Mouse (Mus musculus): ENCODE measurements at regions not wholly inside any gene's neighbourhood (a gene's known extent, or its start where the extent isn't known, plus 50 kb on each side); places are given as distances from the start of the nearest gene placed in this dataset.

- Histone ChIP-seq H3K9ac (ENCODE audit: low read length) (no peak overlapping the region), H3K4me3 (ENCODE audit: low read depth, low read length) (no peak overlapping the region), H3K27me3 (ENCODE audit: control insufficient read depth, insufficient read depth, low read length) (no peaks in the 10 kb centered on the region), H3K4me1 (ENCODE audit: control insufficient read depth, insufficient read depth, low read length) (peaks cover 19% of the 10 kb centered on the region), H3K4me2 (ENCODE audit: low read depth, severe bottlenecking) (no peak overlapping the region), H3K36me3 (ENCODE audit: control insufficient read depth, insufficient read depth, low read length) (no peaks in the 10 kb centered on the region), H3K27ac (replicated peaks; ENCODE audit: low read depth, low read length) (no peak overlapping the region), H3K9me3 (ENCODE audit: control insufficient read depth, low read length) (no peaks in the 10 kb centered on the region)
- WGBS = 49% methylated on average over 3 of the region's 3 CpGs
- DNase-seq (ENCODE audit: low spot score) = no peak
- no peak for ATAC-seq (ENCODE audit: insufficient number of reproducible peaks, low FRiP score, low TSS enrichment, low read depth)
Measured at GRCm38 (mm10) chr8:25366181-25366580, 542.0 kb upstream of the Adam5 start.

- Histone ChIP-seq H3K36me3 (ENCODE audit: control insufficient read depth, insufficient read depth, low read length) (no peaks in the 10 kb centered on the region), H3K27ac (replicated peaks; ENCODE audit: low read depth, low read length) (no peak overlapping the region), H3K9me3 (ENCODE audit: control insufficient read depth, low read length) (no peaks in the 10 kb centered on the region), H3K27me3 (ENCODE audit: control insufficient read depth, insufficient read depth, low read length) (no peaks in the 10 kb centered on the region), H3K4me3 (ENCODE audit: low read depth, low read length) (no peak overlapping the region), H3K4me1 (ENCODE audit: control insufficient read depth, insufficient read depth, low read length) (peaks cover 4% of the 10 kb centered on the region; the same call in 1 of the 2 replicates), H3K9ac (ENCODE audit: low read length) (no peak overlapping the region), H3K4me2 (ENCODE audit: low read depth, severe bottlenecking) (no peak overlapping the region)
- no peak for DNase-seq (ENCODE audit: low spot score)
- 55% methylated on average over 9 of the region's 9 CpGs for WGBS
- ATAC-seq (ENCODE audit: insufficient number of reproducible peaks, low FRiP score, low TSS enrichment, low read depth) = no peak
Measured at GRCm38 (mm10) chr8:25362656-25363055, 538.5 kb upstream of the Adam5 start.

GRCm38 (mm10) chr8:25362146-25362545, 538.0 kb upstream of the Adam5 start:
- ATAC-seq (ENCODE audit: insufficient number of reproducible peaks, low FRiP score, low TSS enrichment, low read depth) (no peak), DNase-seq (ENCODE audit: low spot score) (no peak)
- H3K9ac ChIP-seq (ENCODE audit: low read length) = no peak overlapping the region
- H3K9me3 ChIP-seq (ENCODE audit: control insufficient read depth, low read length) = no peaks in the 10 kb centered on the region
- no peak overlapping the region for H3K27ac ChIP-seq (replicated peaks; ENCODE audit: low read depth, low read length)
- WGBS = 64% methylated on average over 4 of the region's 4 CpGs
- no peak overlapping the region for H3K4me2 ChIP-seq (ENCODE audit: low read depth, severe bottlenecking)
- peaks cover 4% of the 10 kb centered on the region; the same call in 1 of the 2 replicates for H3K4me1 ChIP-seq (ENCODE audit: control insufficient read depth, insufficient read depth, low read length)
- no peaks in the 10 kb centered on the region for H3K36me3 ChIP-seq (ENCODE audit: control insufficient read depth, insufficient read depth, low read length)
- no peaks in the 10 kb centered on the region for H3K27me3 ChIP-seq (ENCODE audit: control insufficient read depth, insufficient read depth, low read length)
- no peak overlapping the region for H3K4me3 ChIP-seq (ENCODE audit: low read depth, low read length)

GRCm38 (mm10) chr8:25361420-25361819, 537.3 kb upstream of the Adam5 start:
- ATAC-seq (ENCODE audit: insufficient number of reproducible peaks, low FRiP score, low TSS enrichment, low read depth) = no peak
- Histone ChIP-seq H3K4me1 (ENCODE audit: control insufficient read depth, insufficient read depth, low read length) (peaks cover 4% of the 10 kb centered on the region; the same call in 1 of the 2 replicates), H3K9ac (ENCODE audit: low read length) (no peak overlapping the region), H3K9me3 (ENCODE audit: control insufficient read depth, low read length) (no peaks in the 10 kb centered on the region), H3K27ac (replicated peaks; ENCODE audit: low read depth, low read length) (no peak overlapping the region), H3K36me3 (ENCODE audit: control insufficient read depth, insufficient read depth, low read length) (no peaks in the 10 kb centered on the region), H3K4me3 (ENCODE audit: low read depth, low read length) (no peak overlapping the region), H3K27me3 (ENCODE audit: control insufficient read depth, insufficient read depth, low read length) (no peaks in the 10 kb centered on the region), H3K4me2 (ENCODE audit: low read depth, severe bottlenecking) (no peak overlapping the region)
- DNase-seq (ENCODE audit: low spot score) = no peak
- WGBS = 85% methylated on average over 5 of the region's 5 CpGs

GRCm38 (mm10) chr8:25358539-25359165, 534.5 kb upstream of the Adam5 start:
- ATAC-seq (ENCODE audit: insufficient number of reproducible peaks, low FRiP score, low TSS enrichment, low read depth) (no peak), DNase-seq (ENCODE audit: low spot score) (no peak)
- no peak overlapping the region for H3K4me3 ChIP-seq (ENCODE audit: low read depth, low read length)
- H3K9me3 ChIP-seq (ENCODE audit: control insufficient read depth, low read length) = no peaks in the 10 kb centered on the region
- peaks cover 15% of the 10 kb centered on the region for H3K4me1 ChIP-seq (ENCODE audit: control insufficient read depth, insufficient read depth, low read length)
- H3K36me3 ChIP-seq (ENCODE audit: control insufficient read depth, insufficient read depth, low read length) = no peaks in the 10 kb centered on the region
- H3K4me2 ChIP-seq (ENCODE audit: low read depth, severe bottlenecking) = no peak overlapping the region
- 88% methylated on average over 12 of the region's 12 CpGs for WGBS
- no peak overlapping the region for H3K9ac ChIP-seq (ENCODE audit: low read length)
- no peaks in the 10 kb centered on the region for H3K27me3 ChIP-seq (ENCODE audit: control insufficient read depth, insufficient read depth, low read length)
- no peak overlapping the region for H3K27ac ChIP-seq (replicated peaks; ENCODE audit: low read depth, low read length)

GRCm38 (mm10) chr8:25353822-25354770, 529.9 kb upstream of the Adam5 start:
- Histone ChIP-seq H3K4me2 (ENCODE audit: low read depth, severe bottlenecking) (peak overlapping the region; percentile 48), H3K4me3 (ENCODE audit: low read depth, low read length) (peak overlapping the region; percentile 12; the same call in 1 of the 2 replicates), H3K4me1 (ENCODE audit: control insufficient read depth, insufficient read depth, low read length) (peaks cover 14% of the 10 kb centered on the region), H3K27me3 (ENCODE audit: control insufficient read depth, insufficient read depth, low read length) (no peaks in the 10 kb centered on the region), H3K9ac (ENCODE audit: low read length) (peak overlapping the region; percentile 45; the same call in 1 of the 2 replicates), H3K36me3 (ENCODE audit: control insufficient read depth, insufficient read depth, low read length) (no peaks in the 10 kb centered on the region), H3K27ac (replicated peaks; ENCODE audit: low read depth, low read length) (peak overlapping the region; percentile 63), H3K9me3 (ENCODE audit: control insufficient read depth, low read length) (no peaks in the 10 kb centered on the region)
- DNase-seq (ENCODE audit: low spot score) = peak; percentile 73
- ATAC-seq (ENCODE audit: insufficient number of reproducible peaks, low FRiP score, low TSS enrichment, low read depth) = peak; percentile 67
- 6% methylated on average over 27 of the region's 27 CpGs for WGBS

GRCm38 (mm10) chr8:25353405-25353804, 529.2 kb upstream of the Adam5 start:
- H3K9me3 ChIP-seq (ENCODE audit: control insufficient read depth, low read length) = no peaks in the 10 kb centered on the region
- H3K36me3 ChIP-seq (ENCODE audit: control insufficient read depth, insufficient read depth, low read length) = no peaks in the 10 kb centered on the region
- peak; percentile 39 for DNase-seq (ENCODE audit: low spot score)
- H3K27ac ChIP-seq (replicated peaks; ENCODE audit: low read depth, low read length) = peak overlapping the region; percentile 63
- H3K27me3 ChIP-seq (ENCODE audit: control insufficient read depth, insufficient read depth, low read length) = no peaks in the 10 kb centered on the region
- peak; percentile 32; the same call in 1 of the 2 replicates for ATAC-seq (ENCODE audit: insufficient number of reproducible peaks, low FRiP score, low TSS enrichment, low read depth)
- H3K9ac ChIP-seq (ENCODE audit: low read length) = no peak overlapping the region
- peak overlapping the region; percentile 48 for H3K4me2 ChIP-seq (ENCODE audit: low read depth, severe bottlenecking)
- H3K4me1 ChIP-seq (ENCODE audit: control insufficient read depth, insufficient read depth, low read length) = peaks cover 14% of the 10 kb centered on the region
- WGBS = 28% methylated on average over 7 of the region's 7 CpGs
- no peak overlapping the region; the same call in 1 of the 2 replicates for H3K4me3 ChIP-seq (ENCODE audit: low read depth, low read length)

- peaks cover 2% of the 10 kb centered on the region; the same call in 1 of the 2 replicates for H3K9me3 ChIP-seq (ENCODE audit: control insufficient read depth, low read length)
- no peak overlapping the region for H3K9ac ChIP-seq (ENCODE audit: low read length)
- peaks cover under 1% of the 10 kb centered on the region for H3K4me1 ChIP-seq (ENCODE audit: control insufficient read depth, insufficient read depth, low read length)
- no peaks in the 10 kb centered on the region for H3K27me3 ChIP-seq (ENCODE audit: control insufficient read depth, insufficient read depth, low read length)
- no peak overlapping the region for H3K4me3 ChIP-seq (ENCODE audit: low read depth, low read length)
- no peak overlapping the region for H3K4me2 ChIP-seq (ENCODE audit: low read depth, severe bottlenecking)
- no peaks in the 10 kb centered on the region for H3K36me3 ChIP-seq (ENCODE audit: control insufficient read depth, insufficient read depth, low read length)
- WGBS = 64% methylated on average over 10 of the region's 10 CpGs
- no peak overlapping the region for H3K27ac ChIP-seq (replicated peaks; ENCODE audit: low read depth, low read length)
- ATAC-seq (ENCODE audit: insufficient number of reproducible peaks, low FRiP score, low TSS enrichment, low read depth) = no peak
- DNase-seq (ENCODE audit: low spot score) = no peak
Measured at GRCm38 (mm10) chr8:25348003-25348683, 524.0 kb upstream of the Adam5 start.

Data from limb, embryonic 11.5 days (tissue).